Mouse (Mus musculus): ENCODE data around the gene Inf2. TPM values are rescaled to one million over a fixed set of nuclear protein-coding genes. Genes with fewer than 3 reads are reported as not detected.
A peak's percentile ranks its signal among the peaks of the same experiment; 100 is the strongest.

Gene Inf2
- total and polyA plus RNA-seq, 2 experiments from 2014 or later: 1.4 to 5.9 TPM

GRCm38 (mm10) chr12:112543941-112544340 lies 44.6 kb upstream of the Inf2 start:
- H3K4me1 ChIP-seq (ENCODE audit: insufficient read depth, low read length): peaks cover 19% of the 10 kb centered on the region; the same call in 1 of the 2 replicates
- ATAC-seq: no peak
- TF ChIP-seq CTCF (IDR thresholded peaks at IDR 0.05; ENCODE audit: low read depth): no peak
- H3K36me3 ChIP-seq (ENCODE audit: insufficient read depth, low read length): no peaks in the 10 kb centered on the region
- WGBS: 72% methylated on average over 9 of the region's 9 CpGs
- no peak overlapping the region for H3K27ac ChIP-seq
- no peak overlapping the region for H3K4me2 ChIP-seq (ENCODE audit: low read depth, low read length)
- no peak overlapping the region for H3K9ac ChIP-seq (replicated peaks; ENCODE audit: low read length)
- DNase-seq (ENCODE audit: low spot score): no peak
- H3K27me3 ChIP-seq (ENCODE audit: insufficient read depth, low read length): no peaks in the 10 kb centered on the region
- H3K4me3 ChIP-seq (ENCODE audit: low read length): no peak overlapping the region
- no peaks in the 10 kb centered on the region for H3K9me3 ChIP-seq (ENCODE audit: low read length)

- H3K4me2 ChIP-seq (ENCODE audit: low read depth, low read length): no peak overlapping the region
- H3K9me3 ChIP-seq (ENCODE audit: low read length): no peaks in the 10 kb centered on the region
- no peak for TF ChIP-seq CTCF (IDR thresholded peaks at IDR 0.05; ENCODE audit: low read depth)
- no peak overlapping the region for H3K9ac ChIP-seq (replicated peaks; ENCODE audit: low read length)
- ATAC-seq: no peak
- H3K36me3 ChIP-seq (ENCODE audit: insufficient read depth, low read length): no peaks in the 10 kb centered on the region
- peaks cover 19% of the 10 kb centered on the region; the same call in 1 of the 2 replicates for H3K4me1 ChIP-seq (ENCODE audit: insufficient read depth, low read length)
- no peak overlapping the region for H3K4me3 ChIP-seq (ENCODE audit: low read length)
- no peaks in the 10 kb centered on the region for H3K27me3 ChIP-seq (ENCODE audit: insufficient read depth, low read length)
- no peak for DNase-seq (ENCODE audit: low spot score)
- H3K27ac ChIP-seq: no peak overlapping the region
- WGBS: 24% methylated on average over 12 of the region's 12 CpGs
Observed at GRCm38 (mm10) chr12:112544946-112545701, 43.5 kb upstream of the Inf2 start.

- Histone ChIP-seq H3K4me2 (ENCODE audit: low read depth, low read length) (no peak overlapping the region), H3K27ac (no peak overlapping the region), H3K4me3 (ENCODE audit: low read length) (no peak overlapping the region), H3K27me3 (ENCODE audit: insufficient read depth, low read length) (no peaks in the 10 kb centered on the region), H3K9me3 (ENCODE audit: low read length) (no peaks in the 10 kb centered on the region), H3K4me1 (ENCODE audit: insufficient read depth, low read length) (peaks cover 16% of the 10 kb centered on the region; the same call in 1 of the 2 replicates), H3K36me3 (ENCODE audit: insufficient read depth, low read length) (no peaks in the 10 kb centered on the region), H3K9ac (replicated peaks; ENCODE audit: low read length) (no peak overlapping the region)
- 85% methylated on average over 8 of the region's 8 CpGs for WGBS
- DNase-seq (ENCODE audit: low spot score) (no peak), ATAC-seq (no peak)
- no peak for TF ChIP-seq CTCF (IDR thresholded peaks at IDR 0.05; ENCODE audit: low read depth)
Observed at GRCm38 (mm10) chr12:112546110-112546509, 42.5 kb upstream of the Inf2 start.

GRCm38 (mm10) chr12:112549287-112549686 lies 39.3 kb upstream of the Inf2 start:
- no peak; the same call in 1 of the 2 replicates for TF ChIP-seq CTCF (IDR thresholded peaks at IDR 0.05; ENCODE audit: low read depth)
- Histone ChIP-seq H3K9ac (replicated peaks; ENCODE audit: low read length) (no peak overlapping the region), H3K36me3 (ENCODE audit: insufficient read depth, low read length) (no peaks in the 10 kb centered on the region), H3K4me2 (ENCODE audit: low read depth, low read length) (no peak overlapping the region), H3K27ac (no peak overlapping the region), H3K4me3 (ENCODE audit: low read length) (no peak overlapping the region), H3K9me3 (ENCODE audit: low read length) (no peaks in the 10 kb centered on the region), H3K27me3 (ENCODE audit: insufficient read depth, low read length) (no peaks in the 10 kb centered on the region), H3K4me1 (ENCODE audit: insufficient read depth, low read length) (0 out of 2 replicates have a peak, but pooled peaks cover 7% of the 10 kb centered on the region)
- WGBS: 98% methylated on average over 1 of the region's 1 CpGs
- DNase-seq (ENCODE audit: low spot score): no peak
- no peak for ATAC-seq

GRCm38 (mm10) chr12:112551861-112552375 lies 36.7 kb upstream of the Inf2 start:
- no peaks in the 10 kb centered on the region for H3K36me3 ChIP-seq (ENCODE audit: insufficient read depth, low read length)
- peak; percentile 100 for TF ChIP-seq CTCF (IDR thresholded peaks at IDR 0.05; ENCODE audit: low read depth)
- H3K4me1 ChIP-seq (ENCODE audit: insufficient read depth, low read length): no peaks in the 10 kb centered on the region
- DNase-seq (ENCODE audit: low spot score) (peak; percentile 85), ATAC-seq (peak; percentile 83)
- no peaks in the 10 kb centered on the region for H3K27me3 ChIP-seq (ENCODE audit: insufficient read depth, low read length)
- no peak overlapping the region for H3K4me3 ChIP-seq (ENCODE audit: low read length)
- H3K9me3 ChIP-seq (ENCODE audit: low read length): no peaks in the 10 kb centered on the region
- H3K4me2 ChIP-seq (ENCODE audit: low read depth, low read length): no peak overlapping the region
- H3K27ac ChIP-seq: 0 out of 2 replicates have a peak overlapping the region, but pooled peaks have one; percentile 12
- WGBS: 8% methylated on average over 13 of the region's 13 CpGs
- H3K9ac ChIP-seq (replicated peaks; ENCODE audit: low read length): no peak overlapping the region

- Histone ChIP-seq H3K9ac (replicated peaks; ENCODE audit: low read length) (no peak overlapping the region), H3K9me3 (ENCODE audit: low read length) (no peaks in the 10 kb centered on the region), H3K36me3 (ENCODE audit: insufficient read depth, low read length) (no peaks in the 10 kb centered on the region), H3K4me1 (ENCODE audit: insufficient read depth, low read length) (no peaks in the 10 kb centered on the region), H3K4me2 (ENCODE audit: low read depth, low read length) (no peak overlapping the region), H3K27me3 (ENCODE audit: insufficient read depth, low read length) (no peaks in the 10 kb centered on the region), H3K4me3 (ENCODE audit: low read length) (no peak overlapping the region), H3K27ac (0 out of 2 replicates have a peak overlapping the region, but pooled peaks have one; percentile 12)
- WGBS: 71% methylated on average over 5 of the region's 5 CpGs
- TF ChIP-seq CTCF (IDR thresholded peaks at IDR 0.05; ENCODE audit: low read depth): no peak
- no peak for DNase-seq (ENCODE audit: low spot score)
- ATAC-seq: no peak
Observed at GRCm38 (mm10) chr12:112552520-112552919, 36.1 kb upstream of the Inf2 start.

- WGBS: 45% methylated on average over 12 of the region's 12 CpGs
- no peaks in the 10 kb centered on the region for H3K36me3 ChIP-seq (ENCODE audit: insufficient read depth, low read length)
- H3K27me3 ChIP-seq (ENCODE audit: insufficient read depth, low read length): no peaks in the 10 kb centered on the region
- H3K4me1 ChIP-seq (ENCODE audit: insufficient read depth, low read length): no peaks in the 10 kb centered on the region
- H3K9me3 ChIP-seq (ENCODE audit: low read length): no peaks in the 10 kb centered on the region
- H3K27ac ChIP-seq: no peak overlapping the region
- DNase-seq (ENCODE audit: low spot score): no peak
- no peak overlapping the region for H3K4me2 ChIP-seq (ENCODE audit: low read depth, low read length)
- H3K9ac ChIP-seq (replicated peaks; ENCODE audit: low read length): no peak overlapping the region
- no peak for TF ChIP-seq CTCF (IDR thresholded peaks at IDR 0.05; ENCODE audit: low read depth)
- H3K4me3 ChIP-seq (ENCODE audit: low read length): no peak overlapping the region
- no peak for ATAC-seq
Observed at GRCm38 (mm10) chr12:112554900-112555299, 33.7 kb upstream of the Inf2 start.
